Mouse (Mus musculus) kidney, postnatal 0 days (tissue): ENCODE measurements around the gene Nkain1. TPM values are rescaled to one million over a fixed set of nuclear protein-coding genes. Genes with fewer than 3 reads are reported as not detected.

Source experiments
- ATAC-seq: fragments of 200-750 bp; cut with Nextera tagmentation; replicated peaks from 2 replicates; pipeline ENCODE4 v1.8.0; 2017; ENCODE audit warnings: low read depth, moderate number of reproducible peaks, moderate TSS enrichment, moderate library complexity; ENCODE audit not compliant: low FRiP score
- DNase-seq: peaks from one replicate; pipeline ENCODE4 v3.0.0-alpha.2; 2016; ENCODE audit warnings: low spot score
- H3K27ac ChIP-seq: fragments of 300-500 bp; sonication (generic); 2 replicates; pipeline ENCODE4 v1.5.1; 2014; ENCODE audit warnings: mild to moderate bottlenecking
- H3K27me3 ChIP-seq: fragments of 300-500 bp; sonication (generic); 2 replicates; pipeline ENCODE4 v1.6.1; 2014; ENCODE audit warnings: low read length, mixed read lengths; ENCODE audit not compliant: insufficient read depth
- H3K36me3 ChIP-seq: fragments of 300-500 bp; sonication (generic); 2 replicates; pipeline ENCODE4 v1.6.1; 2014; ENCODE audit warnings: low read length, mixed read lengths; ENCODE audit not compliant: insufficient read depth
- H3K4me1 ChIP-seq: fragments of 300-500 bp; sonication (generic); replicated peaks from 2 replicates; pipeline ENCODE4 v1.6.1; 2014; ENCODE audit warnings: antibody characterized with exemption, low read length, mixed read lengths; ENCODE audit not compliant: insufficient read depth
- H3K4me2 ChIP-seq: fragments of 300-500 bp; sonication (generic); 2 replicates; pipeline ENCODE4 v1.6.1; 2014; ENCODE audit warnings: mild to moderate bottlenecking, low read length, moderate library complexity, mixed read lengths
- H3K4me3 ChIP-seq: fragments of 300-500 bp; sonication (generic); replicated peaks from 2 replicates; pipeline ENCODE4 v1.5.1; 2014; ENCODE audit warnings: low read depth, low read length
- H3K9ac ChIP-seq: fragments of 300-500 bp; sonication (generic); 2 replicates; pipeline ENCODE4 v1.6.1; 2014; ENCODE audit warnings: low read depth, low read length
- H3K9me3 ChIP-seq: fragments of 300-500 bp; sonication (generic); replicated peaks from 2 replicates; pipeline ENCODE4 v1.6.1; 2016; ENCODE audit warnings: low read length, inconsistent platforms, mixed read lengths
- CTCF ChIP-seq: IDR thresholded peaks from 2 replicates; pipeline ENCODE4 v1.5.1; 2016; ENCODE audit warnings: antibody characterized with exemption, low read depth, mild to moderate bottlenecking, moderate library complexity
- WGBS: fragments of 180-500 bp; shearing (Covaris S2); extraction: QIAGEN DNeasy Blood & Tissue Kit; methylation state at CpG from one replicate; pipeline ENCODE4 v1.1.7; 2014; 5-methylcytosine and 5-hydroxymethylcytosine counted together
- polyA plus RNA-seq: library from polyadenylated mRNA; unstranded; fragments of >200 nt; fragmentation: Nextera tagmentation; extraction: Ambion mirVana; gene quantifications from 2 replicates; pipeline ENCODE4 v1.2.1, GENCODE M21; 2015

The Nkain1 gene
- polyA plus RNA-seq, 1 experiment from 2014 or later = 1.6 TPM

GRCm38 (mm10) chr4:130563260-130563756 is 10.7 kb downstream of the Nkain1 start:
- H3K4me3 ChIP-seq = no peak overlapping the region
- ATAC-seq = no peak
- 78% methylated on average over 9 of the region's 9 CpGs for WGBS

GRCm38 (mm10) chr4:130560576-130561310 is 13.2 kb downstream of the Nkain1 start:
- Histone ChIP-seq H3K36me3 (no peaks in the 10 kb centered on the region), H3K27me3 (no peaks in the 10 kb centered on the region), H3K4me3 (no peak overlapping the region), H3K4me2 (no peak overlapping the region), H3K27ac (no peak overlapping the region), H3K9ac (no peak overlapping the region), H3K4me1 (no peaks in the 10 kb centered on the region), H3K9me3 (no peaks in the 10 kb centered on the region)
- no peak for ATAC-seq
- TF ChIP-seq CTCF = no peak
- 38% methylated on average over 11 of the region's 11 CpGs for WGBS
- no peak for DNase-seq

More at GRCm38 (mm10) chr4:130563260-130563756, 10.7 kb downstream of the Nkain1 start:
- H3K27ac ChIP-seq = no peak overlapping the region
- 0 out of 2 replicates have a peak, but pooled peaks cover 3% of the 10 kb centered on the region for H3K4me1 ChIP-seq
- H3K36me3 ChIP-seq = no peaks in the 10 kb centered on the region
- no peak overlapping the region for H3K4me2 ChIP-seq
- no peak for TF ChIP-seq CTCF
- no peak overlapping the region for H3K9ac ChIP-seq
- H3K9me3 ChIP-seq = no peaks in the 10 kb centered on the region
- no peaks in the 10 kb centered on the region for H3K27me3 ChIP-seq
- DNase-seq = no peak

- no peaks in the 10 kb centered on the region for H3K27me3 ChIP-seq
- ATAC-seq = no peak
- WGBS = 83% methylated on average over 3 of the region's 3 CpGs
Measured at GRCm38 (mm10) chr4:130559220-130559619, 14.8 kb downstream of the Nkain1 start.

GRCm38 (mm10) chr4:130557852-130558251 is 16.1 kb downstream of the Nkain1 start:
- Histone ChIP-seq H3K27ac (no peak overlapping the region), H3K4me2 (no peak overlapping the region), H3K27me3 (no peaks in the 10 kb centered on the region), H3K9ac (no peak overlapping the region), H3K4me1 (no peaks in the 10 kb centered on the region), H3K36me3 (no peaks in the 10 kb centered on the region), H3K9me3 (no peaks in the 10 kb centered on the region), H3K4me3 (no peak overlapping the region)
- peak; percentile 44 for DNase-seq
- WGBS = 46% methylated on average over 12 of the region's 12 CpGs
- peak; percentile 56 for ATAC-seq
- no peak for TF ChIP-seq CTCF

More at GRCm38 (mm10) chr4:130559220-130559619, 14.8 kb downstream of the Nkain1 start:
- H3K9ac ChIP-seq = no peak overlapping the region
- no peak for TF ChIP-seq CTCF
- H3K4me2 ChIP-seq = no peak overlapping the region
- no peaks in the 10 kb centered on the region for H3K36me3 ChIP-seq
- H3K27ac ChIP-seq = no peak overlapping the region
- H3K9me3 ChIP-seq = no peaks in the 10 kb centered on the region
- H3K4me3 ChIP-seq = no peak overlapping the region
- H3K4me1 ChIP-seq = no peaks in the 10 kb centered on the region
- no peak for DNase-seq

- no peaks in the 10 kb centered on the region for H3K9me3 ChIP-seq
- no peak for TF ChIP-seq CTCF
- no peak overlapping the region for H3K4me3 ChIP-seq
- H3K4me1 ChIP-seq = no peaks in the 10 kb centered on the region
- WGBS = 44% methylated on average over 1 of the region's 1 CpGs
- H3K9ac ChIP-seq = no peak overlapping the region
- H3K27ac ChIP-seq = no peak overlapping the region
- DNase-seq (no peak), ATAC-seq (no peak)
- no peaks in the 10 kb centered on the region for H3K27me3 ChIP-seq
- H3K4me2 ChIP-seq = no peak overlapping the region
- no peaks in the 10 kb centered on the region for H3K36me3 ChIP-seq
Measured at GRCm38 (mm10) chr4:130556992-130557391, 17.0 kb downstream of the Nkain1 start.

GRCm38 (mm10) chr4:130556224-130556623 is 17.7 kb downstream of the Nkain1 start:
- H3K4me3 ChIP-seq = no peak overlapping the region
- no peaks in the 10 kb centered on the region for H3K9me3 ChIP-seq
- peak; percentile 32; the same call in 1 of the 2 replicates for TF ChIP-seq CTCF
- WGBS = 53% methylated on average over 5 of the region's 5 CpGs
- DNase-seq = peak; percentile 44
- H3K4me1 ChIP-seq = no peaks in the 10 kb centered on the region
- H3K27ac ChIP-seq = no peak overlapping the region
- H3K36me3 ChIP-seq = no peaks in the 10 kb centered on the region
- no peak overlapping the region for H3K4me2 ChIP-seq
- H3K27me3 ChIP-seq = no peaks in the 10 kb centered on the region
- H3K9ac ChIP-seq = no peak overlapping the region
- ATAC-seq = peak; percentile 21; the same call in 1 of the 2 replicates
